Comparison of ENCODE assay signal across 12 mouse cellular contexts in the genomic region with DNA sequence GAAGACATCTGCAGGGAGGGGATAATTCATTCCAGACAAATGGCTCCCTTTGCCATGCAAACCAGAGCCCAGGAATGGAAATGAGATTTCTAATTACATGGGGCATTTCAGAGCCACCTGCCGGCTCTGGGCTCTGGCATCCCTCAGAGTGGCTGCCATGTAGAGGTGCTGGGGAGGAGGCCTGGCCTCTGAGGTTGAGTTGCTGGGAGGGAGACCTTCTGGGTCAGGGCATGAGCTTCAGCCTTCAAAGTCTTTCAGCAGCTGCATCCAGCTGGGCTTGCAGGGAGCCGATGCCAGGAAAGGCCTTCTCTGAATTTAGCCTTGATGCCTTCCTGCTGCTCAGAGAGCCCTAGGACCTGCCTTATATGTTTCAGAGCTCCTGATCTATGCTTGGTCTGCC.
DNase-seq lines count a peak whose midpoint lies in the region; ATAC-seq and TF ChIP-seq lines count a peak whose summit lies in the region.
"Had no signal": no experiment of that assay in that cellular context is flagged by ENCODE, and none has a peak within 500 bp of the region (broad histone marks: within the 10 kb centered on the region; RNA-seq: fewer than 3 reads in every experiment).

No protein-coding gene starts in this region.

- 0 out of 2 replicates have a peak, but pooled peaks have one; percentile 26 for ATAC-seq in forebrain, embryonic 15.5 days (replicated peaks)
- ATAC-seq in forebrain, embryonic 12.5 days (ENCODE audit: low FRiP score), result no peak
- no peak for ATAC-seq in kidney, postnatal 0 days (replicated peaks; ENCODE audit: low FRiP score, low read depth)
- no peak for ATAC-seq in neural tube, embryonic 15.5 days (ENCODE audit: low FRiP score)
- ATAC-seq: liver, postnatal 0 days; Patski had no signal

- no peaks in the 10 kb centered on the region for H3K27me3 ChIP-seq in forebrain, embryonic 15.5 days
- H3K27me3 ChIP-seq in forebrain, embryonic 12.5 days, result no peaks in the 10 kb centered on the region
- no peaks in the 10 kb centered on the region for H3K27me3 ChIP-seq in kidney, postnatal 0 days (ENCODE audit: insufficient read depth, low read length)
- H3K27me3 ChIP-seq in neural tube, embryonic 15.5 days (replicated peaks), result peaks cover 10% of the 10 kb centered on the region; the same call in 1 of the 2 replicates
- H3K27me3 ChIP-seq: heart, embryonic 15.5 days; Patski had no signal

- H3K4me3 ChIP-seq in forebrain, embryonic 15.5 days, result no peak overlapping the region
- no peak overlapping the region for H3K4me3 ChIP-seq in forebrain, embryonic 12.5 days (replicated peaks)
- H3K4me3 ChIP-seq in kidney, postnatal 0 days (replicated peaks; ENCODE audit: low read depth, low read length), result no peak overlapping the region
- no peak overlapping the region for H3K4me3 ChIP-seq in neural tube, embryonic 15.5 days (replicated peaks)
- H3K4me3 ChIP-seq: heart, embryonic 15.5 days had no signal

- no peak overlapping the region for H3K4me2 ChIP-seq in forebrain, embryonic 15.5 days (replicated peaks)
- H3K4me2 ChIP-seq in forebrain, embryonic 12.5 days, result no peak overlapping the region
- H3K4me2 ChIP-seq in kidney, postnatal 0 days (ENCODE audit: low read length), result no peak overlapping the region
- no peak overlapping the region for H3K4me2 ChIP-seq in neural tube, embryonic 15.5 days
- H3K4me2 ChIP-seq: heart, embryonic 15.5 days had no signal

- no peak for TF ChIP-seq CTCF in kidney, postnatal 0 days (IDR thresholded peaks at IDR 0.05; ENCODE audit: low read depth)

- 32% methylated on average over 2 of the region's 2 CpGs for WGBS in forebrain, embryonic 15.5 days
- WGBS in forebrain, embryonic 12.5 days, result 61% methylated on average over 2 of the region's 2 CpGs
- WGBS in kidney, postnatal 0 days, result 18% methylated on average over 2 of the region's 2 CpGs
- WGBS in neural tube, embryonic 15.5 days, result 37% methylated on average over 2 of the region's 2 CpGs

- peaks cover 4% of the 10 kb centered on the region; the same call in 1 of the 2 replicates for H3K4me1 ChIP-seq in forebrain, embryonic 15.5 days
- H3K4me1 ChIP-seq in forebrain, embryonic 12.5 days, result peaks cover 5% of the 10 kb centered on the region; the same call in 1 of the 2 replicates
- H3K4me1 ChIP-seq in kidney, postnatal 0 days (replicated peaks; ENCODE audit: insufficient read depth, low read length), result no peaks in the 10 kb centered on the region
- H3K4me1 ChIP-seq in neural tube, embryonic 15.5 days, result no peaks in the 10 kb centered on the region
- H3K4me1 ChIP-seq: heart, embryonic 15.5 days had no signal

- peak; percentile 52 for DNase-seq in heart, adult 8-10 months (ENCODE audit: low spot score)
- DNase-seq in kidney, postnatal 0 days (ENCODE audit: low spot score), result peak; percentile 44
- DNase-seq in lung, postnatal 36 days, result peak; percentile 71
- no peak for DNase-seq in right cerebral cortex, adult 18-20 months
- no peak for DNase-seq in layer of hippocampus, postnatal 25 days (ENCODE audit: extremely low spot score in 1 of 2, low spot score in 1 of 2)
- DNase-seq: layer of hippocampus, postnatal 36 days; liver, postnatal 0 days had no signal

- H3K9ac ChIP-seq in forebrain, embryonic 15.5 days (replicated peaks), result no peak overlapping the region
- no peak overlapping the region for H3K9ac ChIP-seq in forebrain, embryonic 12.5 days
- no peak overlapping the region for H3K9ac ChIP-seq in kidney, postnatal 0 days (ENCODE audit: low read depth, low read length)
- H3K9ac ChIP-seq in neural tube, embryonic 15.5 days (replicated peaks), result no peak overlapping the region
- H3K9ac ChIP-seq: heart, embryonic 15.5 days; liver, postnatal 0 days had no signal

- no peaks in the 10 kb centered on the region for H3K9me3 ChIP-seq in forebrain, embryonic 15.5 days
- H3K9me3 ChIP-seq in forebrain, embryonic 12.5 days, result no peaks in the 10 kb centered on the region
- no peaks in the 10 kb centered on the region for H3K9me3 ChIP-seq in kidney, postnatal 0 days (replicated peaks; ENCODE audit: low read length)
- H3K9me3 ChIP-seq in neural tube, embryonic 15.5 days (replicated peaks), result no peaks in the 10 kb centered on the region
- H3K9me3 ChIP-seq: heart, embryonic 15.5 days had no signal

- no peak overlapping the region for H3K27ac ChIP-seq in forebrain, embryonic 15.5 days (replicated peaks)
- no peak overlapping the region for H3K27ac ChIP-seq in forebrain, embryonic 12.5 days
- no peak overlapping the region for H3K27ac ChIP-seq in kidney, postnatal 0 days
- H3K27ac ChIP-seq in neural tube, embryonic 15.5 days (replicated peaks), result no peak overlapping the region
- H3K27ac ChIP-seq: heart, embryonic 15.5 days had no signal

- H3K36me3 ChIP-seq in forebrain, embryonic 15.5 days, result no peaks in the 10 kb centered on the region
- no peaks in the 10 kb centered on the region for H3K36me3 ChIP-seq in forebrain, embryonic 12.5 days (replicated peaks)
- H3K36me3 ChIP-seq in kidney, postnatal 0 days (ENCODE audit: insufficient read depth, low read length), result no peaks in the 10 kb centered on the region
- H3K36me3 ChIP-seq in neural tube, embryonic 15.5 days, result no peaks in the 10 kb centered on the region
- H3K36me3 ChIP-seq: heart, embryonic 15.5 days had no signal

Comparison
In these comparisons a context has a peak if more than half of its experiments do, and no peak if none do; other contexts are left out.
1. DNase-seq: peak in heart, adult 8-10 months (single experiment), kidney, postnatal 0 days (single experiment) and lung, postnatal 36 days (single experiment); none in right cerebral cortex, adult 18-20 months (single experiment) and layer of hippocampus, postnatal 25 days (0 of 2).